Mouse (Mus musculus): ENCODE measurements around the gene Vrtn.
A peak's percentile ranks its signal among the peaks of the same experiment; 100 is the strongest.

- TF ChIP-seq POLR2A (IDR thresholded peaks at IDR 0.05; ENCODE audit: borderline replicate concordance, control insufficient read depth, low read depth, low read length) = no peak
- peak; percentile 94 for TF ChIP-seq CTCF (IDR thresholded peaks at IDR 0.05; ENCODE audit: control insufficient read depth, insufficient read depth, low read length)
These were observed 13.1 kb downstream of the Vrtn start for GRCm38 (mm10) chr12:84653912-84654311.

Data from bone marrow, adult 2 months (tissue).